Mouse (Mus musculus) gastrocnemius, adult 8-10 months (tissue): Measurements from ENCODE around the gene Gm14597. TPM values are rescaled to one million over a fixed set of nuclear protein-coding genes. Genes with fewer than 3 reads are reported as not detected.
"Not testable (repeated sequence)": the region's sequence is repeated elsewhere in the genome, so short reads cannot be mapped to it uniquely, and the experiment has no call there.

Experiments
- DNase-seq, 2 experiments: peaks; one replicate each; pipeline ENCODE4 v3.0.0; 2022; ENCODE audit warnings: low spot score in 2 of 2
- total RNA-seq, 4 experiments: library from RNA; stranded (reverse); gene quantifications; 2 replicates each; pipeline ENCODE4 v1.2.4; 2022

Gm14597 gene
- total RNA-seq: not detected

GRCm38 (mm10) chrX:53608879-53609278 is at the start of gene Gm14597:
Gene Gm14597, minus strand, starts transcription at chrX:53608979.
- not testable (repeated sequence) for DNase-seq

- not testable (repeated sequence) for DNase-seq
These were observed 44.1 kb upstream of the Gm14597 start for GRCm38 (mm10) chrX:53652917-53653316.

GRCm38 (mm10) chrX:53645885-53646284 is 37.1 kb upstream of the Gm14597 start:
- DNase-seq: no peak

GRCm38 (mm10) chrX:53642980-53643961 is 34.5 kb upstream of the Gm14597 start, which contains the start of gene Rtl8a:
Gene Rtl8a, minus strand, starts transcription at chrX:53643682.
- DNase-seq: peak; percentile 66 to 69

GRCm38 (mm10) chrX:53642604-53642979 is 33.8 kb upstream of the Gm14597 start:
- not testable (repeated sequence) for DNase-seq

GRCm38 (mm10) chrX:53638107-53638506 is 29.3 kb upstream of the Gm14597 start:
- not testable (repeated sequence) for DNase-seq

GRCm38 (mm10) chrX:53611395-53611794 is 2.6 kb upstream of the Gm14597 start:
- not testable (repeated sequence) for DNase-seq

GRCm38 (mm10) chrX:53610571-53610970 is 1.8 kb upstream of the Gm14597 start:
- DNase-seq: peak; percentile 14 to 16

GRCm38 (mm10) chrX:53608122-53608813 is 511 bp downstream of the Gm14597 start:
- no peak for DNase-seq

GRCm38 (mm10) chrX:53607242-53608121 is 1.3 kb downstream of the Gm14597 start, which contains the start of gene Rtl8c:
Gene Rtl8c, plus strand, starts transcription at chrX:53608032.
- peak; percentile 7 to 22 for DNase-seq

- DNase-seq: not testable (repeated sequence)
These were observed 2.6 kb downstream of the Gm14597 start for GRCm38 (mm10) chrX:53606176-53606575.

GRCm38 (mm10) chrX:53599993-53600392 is 8.8 kb downstream of the Gm14597 start:
- peak; percentile 3 to 7 for DNase-seq

GRCm38 (mm10) chrX:53583404-53583803 is 25.4 kb downstream of the Gm14597 start:
- DNase-seq: not testable (repeated sequence)

- not testable (repeated sequence) for DNase-seq
These were observed 27.4 kb downstream of the Gm14597 start for GRCm38 (mm10) chrX:53581407-53581806.

- DNase-seq: no peak
These were observed 29.5 kb downstream of the Gm14597 start for GRCm38 (mm10) chrX:53579311-53579710.

Other genes starting within 250 kb of the Gm14597 start
- 10 to 100 TPM; 76.1 to 93.8 (median 90.8) TPM for gene Mospd1, start 238.5 kb downstream of the Gm14597 start, total RNA-seq
- gene Etd, start 174.1 kb downstream of the Gm14597 start, total RNA-seq: not detected
- 1 to 10 TPM; 2.3 to 5.6 (median 3.7) TPM for gene Rtl8c, start 947 bp downstream of the Gm14597 start, total RNA-seq
- gene Rtl8a, start 34.7 kb upstream of the Gm14597 start, total RNA-seq: 10 to 100 TPM; 51.2 to 67.1 (median 55.0) TPM
- 10 to 100 TPM; 39.2 to 63.2 (median 46.2) TPM for gene Rtl8b, start 61.4 kb upstream of the Gm14597 start, total RNA-seq
- gene 4930502E18Rik, start 115.8 kb upstream of the Gm14597 start, total RNA-seq: not detected
- not detected for gene 1700013H16Rik, start 148.9 kb upstream of the Gm14597 start, total RNA-seq
- gene Zfp36l3, start 167.4 kb upstream of the Gm14597 start, total RNA-seq: not detected
- gene Xlr, start 188.7 kb upstream of the Gm14597 start, total RNA-seq: under 1 TPM in 1 of 4 experiments, not detected in 3; 0.62 TPM